Mouse (Mus musculus): ENCODE measurements around the gene Cyb5r4.

DNA sequence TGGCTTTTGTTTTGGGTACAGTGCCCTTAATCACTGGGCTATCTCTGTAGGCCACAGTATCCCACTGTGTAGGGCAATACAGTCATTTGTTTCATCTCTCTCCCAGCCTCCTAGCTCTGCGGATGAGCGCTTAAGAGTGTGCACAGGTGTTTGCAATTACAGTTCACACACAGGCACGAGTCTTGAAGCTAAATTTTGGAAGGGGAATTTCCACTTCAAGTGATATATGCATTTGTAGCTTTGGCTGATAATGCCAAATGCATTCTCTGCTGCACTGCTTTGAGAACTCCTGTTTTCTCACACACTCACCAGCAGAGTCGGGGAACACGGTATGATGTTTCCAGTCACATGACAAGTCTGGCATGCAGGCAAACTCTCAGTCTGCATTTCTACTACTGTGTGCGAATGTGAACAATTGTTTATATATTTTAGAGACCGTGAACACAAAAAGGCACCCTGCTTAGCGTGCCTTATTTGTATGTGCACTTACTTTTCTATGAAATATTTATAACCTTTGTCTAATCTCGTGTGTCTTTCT is 100.2 kb downstream of the Cyb5r4 start:
- TF ChIP-seq CTCF (IDR thresholded peaks at IDR 0.05; ENCODE audit: low read depth) (no peak), EP300 (optimal IDR thresholded peaks at IDR 0.05) (no peak)
